Mouse (Mus musculus) CD4-positive, CD25-positive, alpha-beta regulatory T cell, adult 9 weeks (primary cell): Measurements from ENCODE around the gene H2afy. TPM values are rescaled to one million over a fixed set of nuclear protein-coding genes. Genes with fewer than 3 reads are reported as not detected.

Experiments used
- polyA plus RNA-seq: library from polyadenylated mRNA; unstranded; fragments of 100-300 nt; shearing (Covaris generic); gene quantifications from one replicate; pipeline ENCODE4 v1.2.1, GENCODE M21; 2017

H2afy gene
- polyA plus RNA-seq, result 69.2 TPM

GRCm38 (mm10) chr13:56136200-56136599 lies at the start of gene H2afy:
TSS of gene H2afy (minus strand) at chr13:56136361.

DNA sequence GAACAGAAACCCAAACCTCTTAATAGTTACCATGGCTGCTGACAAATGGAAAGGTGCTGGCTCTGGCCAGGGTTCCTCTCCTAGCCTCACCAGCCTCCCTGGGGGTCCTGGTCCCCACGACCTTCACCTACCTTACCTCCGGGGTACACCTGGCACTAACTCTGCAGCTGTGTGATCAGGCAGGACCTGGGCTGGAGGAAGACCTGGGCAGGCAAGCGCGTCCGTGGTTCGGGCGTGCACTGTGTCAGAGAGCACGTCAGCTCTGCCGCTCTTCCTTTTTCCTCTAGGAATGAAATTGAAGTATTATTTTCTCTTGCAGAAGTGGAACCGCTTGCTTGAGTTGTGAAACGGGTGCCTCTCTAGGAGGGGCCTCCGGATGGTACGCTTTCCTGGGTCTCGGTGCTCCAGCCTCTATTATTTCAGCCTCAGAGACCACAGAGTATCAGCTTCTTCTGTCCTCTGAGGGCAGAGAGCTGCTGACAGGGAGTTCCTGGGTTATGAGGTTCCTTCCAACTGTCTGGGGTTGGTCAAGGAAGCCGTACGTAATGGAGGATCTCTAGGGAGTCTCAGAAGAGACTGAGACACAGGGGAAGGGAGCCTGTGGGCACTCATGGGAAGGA lies 42.4 kb upstream of the H2afy start, which contains the start of gene Tifab:
TSS of gene Tifab (minus strand) at position 470 of the 620 bp plus-strand sequence.

Other genes starting within 250 kb of the H2afy start
- 0.33 TPM for gene Tifab, start 42.5 kb upstream of the H2afy start, polyA plus RNA-seq
- gene Neurog1, start 115.8 kb upstream of the H2afy start, polyA plus RNA-seq, result not detected
- not detected for gene Cxcl14, start 160.2 kb upstream of the H2afy start, polyA plus RNA-seq